Mouse (Mus musculus) kidney, embryonic 14.5 days (tissue): ENCODE data around the gene Smok3b. TPM values are rescaled to one million over a fixed set of nuclear protein-coding genes. Genes with fewer than 3 reads are reported as not detected.
A peak's percentile ranks its signal among the peaks of the same experiment; 100 is the strongest.

Source experiments
- ATAC-seq: fragments of 200-750 bp; cut with Nextera tagmentation; 2 replicates; pipeline ENCODE4 v1.8.0; 2017; ENCODE audit warnings: moderate number of reproducible peaks, mild to moderate bottlenecking, moderate TSS enrichment, moderate library complexity; ENCODE audit not compliant: low FRiP score, low TSS enrichment
- H3K27ac ChIP-seq: fragments of 300-500 bp; sonication (generic); 2 replicates; pipeline ENCODE4 v1.5.1; 2014; ENCODE audit warnings: low read depth, mild to moderate bottlenecking, low read length, moderate library complexity, mixed read lengths
- H3K27me3 ChIP-seq: fragments of 300-500 bp; sonication (generic); 2 replicates; pipeline ENCODE4 v1.6.1; 2014; ENCODE audit warnings: mild to moderate bottlenecking, low read length; ENCODE audit not compliant: control insufficient read depth, insufficient read depth
- H3K36me3 ChIP-seq: fragments of 300-500 bp; sonication (generic); 2 replicates; pipeline ENCODE4 v1.6.1; 2014; ENCODE audit warnings: low read length, mixed read lengths; ENCODE audit not compliant: control insufficient read depth, insufficient read depth
- H3K4me1 ChIP-seq: fragments of 300-500 bp; sonication (generic); 2 replicates; pipeline ENCODE4 v1.6.1; 2014; ENCODE audit warnings: low read length, mixed read lengths; ENCODE audit not compliant: control insufficient read depth, insufficient read depth
- H3K4me2 ChIP-seq: fragments of 300-500 bp; sonication (generic); replicated peaks from 2 replicates; pipeline ENCODE4 v1.6.1; 2014; ENCODE audit warnings: low read depth, mild to moderate bottlenecking, low read length
- H3K4me3 ChIP-seq: fragments of 300-500 bp; sonication (generic); 2 replicates; pipeline ENCODE4 v1.5.1; 2014; ENCODE audit warnings: mild to moderate bottlenecking, low read length
- H3K9ac ChIP-seq: fragments of 300-500 bp; sonication (generic); 2 replicates; pipeline ENCODE4 v1.6.1; 2014; ENCODE audit warnings: low read depth, mild to moderate bottlenecking, low read length, moderate library complexity
- H3K9me3 ChIP-seq: fragments of 300-500 bp; sonication (generic); 2 replicates; pipeline ENCODE4 v1.6.1; 2016; ENCODE audit warnings: low read length; ENCODE audit not compliant: control insufficient read depth
- WGBS: fragments of 180-500 bp; shearing (Covaris S2); extraction: QIAGEN DNeasy Blood & Tissue Kit; methylation state at CpG from one replicate; pipeline ENCODE4 v1.1.7; 2014; 5-methylcytosine and 5-hydroxymethylcytosine counted together
- polyA plus RNA-seq: library from polyadenylated mRNA; unstranded; fragments of >200 nt; fragmentation: Nextera tagmentation; extraction: Ambion mirVana; gene quantifications from 2 replicates; pipeline ENCODE4 v1.2.1, GENCODE M21; 2014

Smok3b gene
- polyA plus RNA-seq, 1 experiment from 2014 or later: not detected

DNA sequence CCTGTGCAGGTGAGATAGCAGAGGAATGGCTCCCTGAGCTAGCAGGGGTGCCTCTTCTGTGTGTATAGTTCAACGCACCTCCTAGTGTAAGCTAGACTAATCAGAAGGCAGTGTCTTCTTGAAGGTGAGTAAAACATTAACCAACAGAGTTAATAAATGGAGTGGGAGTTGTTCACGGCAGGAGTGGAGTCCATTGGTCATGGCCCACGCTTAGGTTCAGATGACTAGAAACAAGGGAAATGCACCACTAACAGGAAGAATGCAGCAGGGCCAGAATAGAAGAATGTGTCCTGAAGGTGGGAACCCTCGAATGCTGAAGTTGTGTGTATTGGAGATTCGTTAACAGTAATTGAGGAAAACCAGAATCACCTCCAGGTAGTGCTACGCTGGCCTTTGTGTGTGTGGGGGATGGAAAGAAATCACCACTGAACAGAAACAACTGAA is 67.9 kb downstream of the Smok3b start:
- Histone ChIP-seq H3K4me3 (no peak overlapping the region), H3K4me1 (peaks cover 21% of the 10 kb centered on the region), H3K4me2 (peak overlapping the region; percentile 30), H3K9ac (peak overlapping the region; percentile 12; the same call in 1 of the 2 replicates), H3K9me3 (no peaks in the 10 kb centered on the region), H3K36me3 (peaks cover 34% of the 10 kb centered on the region), H3K27me3 (no peaks in the 10 kb centered on the region), H3K27ac (peak overlapping the region; percentile 69)
- 62% methylated on average over 6 of the region's 6 CpGs for WGBS
- peak; percentile 38; the same call in 1 of the 2 replicates for ATAC-seq

- no peak overlapping the region for H3K4me3 ChIP-seq
- 80% methylated on average over 3 of the region's 3 CpGs for WGBS
- H3K4me2 ChIP-seq: no peak overlapping the region
- no peak overlapping the region for H3K9ac ChIP-seq
- ATAC-seq: no peak
- H3K36me3 ChIP-seq: peaks cover 46% of the 10 kb centered on the region
- 0 out of 2 replicates have a peak overlapping the region, but pooled peaks have one; percentile 6 for H3K27ac ChIP-seq
- H3K27me3 ChIP-seq: no peaks in the 10 kb centered on the region
- peaks cover 21% of the 10 kb centered on the region for H3K4me1 ChIP-seq
- no peaks in the 10 kb centered on the region for H3K9me3 ChIP-seq
These were observed 69.0 kb downstream of the Smok3b start for GRCm38 (mm10) chr5:138090271-138090670.

GRCm38 (mm10) chr5:138090737-138091136 is 69.5 kb downstream of the Smok3b start:
- no peak for ATAC-seq

DNA sequence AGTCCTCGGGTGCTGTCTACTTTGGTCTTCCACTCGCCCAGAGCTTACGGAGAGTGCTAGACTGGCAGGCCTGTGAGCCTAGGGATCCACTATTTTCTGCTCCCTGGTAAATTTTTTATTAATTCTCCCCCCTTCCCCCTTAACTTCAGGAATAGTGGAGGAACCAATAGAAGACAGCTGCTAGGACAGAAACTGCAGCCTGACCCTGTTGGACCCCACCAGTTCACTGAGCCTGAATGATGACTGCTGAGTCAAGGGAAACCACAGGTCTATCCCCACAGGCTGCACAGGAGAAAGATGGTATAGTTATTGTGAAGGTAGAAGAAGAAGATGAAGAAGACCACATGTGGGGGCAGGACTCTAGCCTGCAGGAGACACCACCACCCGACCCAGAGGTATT is 71.5 kb downstream of the Smok3b start:
- no peak for ATAC-seq
- H3K4me1 ChIP-seq: peaks cover 7% of the 10 kb centered on the region; the same call in 1 of the 2 replicates
- H3K9ac ChIP-seq: no peak overlapping the region
- H3K36me3 ChIP-seq: peaks cover 63% of the 10 kb centered on the region
- no peak overlapping the region for H3K27ac ChIP-seq
- H3K27me3 ChIP-seq: no peaks in the 10 kb centered on the region
- H3K9me3 ChIP-seq: no peaks in the 10 kb centered on the region
- no peak overlapping the region for H3K4me2 ChIP-seq
- no peak overlapping the region for H3K4me3 ChIP-seq
- 89% methylated on average over 4 of the region's 4 CpGs for WGBS

More at GRCm38 (mm10) chr5:138090737-138091136, 69.5 kb downstream of the Smok3b start:
- Histone ChIP-seq H3K9ac (no peak overlapping the region), H3K36me3 (peaks cover 49% of the 10 kb centered on the region), H3K27me3 (no peaks in the 10 kb centered on the region), H3K4me1 (peaks cover 21% of the 10 kb centered on the region), H3K9me3 (no peaks in the 10 kb centered on the region), H3K27ac (no peak overlapping the region), H3K4me3 (no peak overlapping the region), H3K4me2 (no peak overlapping the region)
- WGBS: 92% methylated on average over 5 of the region's 5 CpGs

GRCm38 (mm10) chr5:138094474-138094873 is 73.2 kb downstream of the Smok3b start:
- Histone ChIP-seq H3K9ac (no peak overlapping the region), H3K36me3 (peaks cover 69% of the 10 kb centered on the region), H3K4me2 (no peak overlapping the region), H3K27ac (no peak overlapping the region), H3K4me1 (no peaks in the 10 kb centered on the region), H3K4me3 (no peak overlapping the region), H3K9me3 (no peaks in the 10 kb centered on the region), H3K27me3 (no peaks in the 10 kb centered on the region)
- ATAC-seq: no peak
- 96% methylated on average over 6 of the region's 6 CpGs for WGBS

Other genes starting within 250 kb of the Smok3b start
- gene Ppp1r35, start 242.6 kb upstream of the Smok3b start, polyA plus RNA-seq: 41.6 and 54.8 TPM in 2 replicates
- gene Mepce, start 233.8 kb upstream of the Smok3b start, polyA plus RNA-seq: 11.8 and 16.4 TPM in 2 replicates
- gene Zcwpw1, start 233.6 kb upstream of the Smok3b start, polyA plus RNA-seq: 21.8 and 27.4 TPM in 2 replicates
- gene Pilra, start 185.1 kb upstream of the Smok3b start, polyA plus RNA-seq: 1.1 and 1.2 TPM in 2 replicates
- gene Pilrb1, start 163.3 kb upstream of the Smok3b start, polyA plus RNA-seq: 0.31 and 0.84 TPM in 2 replicates
- gene Pilrb2, start 149.6 kb upstream of the Smok3b start, polyA plus RNA-seq: 0.61 and 0.76 TPM in 2 replicates
- not detected in 2 replicates for gene Cyp3a13, start 99.8 kb upstream of the Smok3b start, polyA plus RNA-seq
- gene Gjc3, start 58.3 kb upstream of the Smok3b start, polyA plus RNA-seq: not detected in 2 replicates
- not detected in 2 replicates for gene Azgp1, start 39.9 kb upstream of the Smok3b start, polyA plus RNA-seq
- not detected in 2 replicates for gene Smok3a, start 168 bp upstream of the Smok3b start, polyA plus RNA-seq
- gene Smok3c, start 31.8 kb downstream of the Smok3b start, polyA plus RNA-seq: not detected in 2 replicates
- gene Zkscan1, start 63.7 kb downstream of the Smok3b start, polyA plus RNA-seq: 16.5 and 33.7 TPM in 2 replicates
- 52.6 and 65.1 TPM in 2 replicates for gene Zscan21, start 95.5 kb downstream of the Smok3b start, polyA plus RNA-seq
- 13.4 and 26.1 TPM in 2 replicates for gene Zfp113, start 134.3 kb downstream of the Smok3b start, polyA plus RNA-seq
- 253 and 294 TPM in 2 replicates for gene Cops6, start 139.6 kb downstream of the Smok3b start, polyA plus RNA-seq
- 18.1 and 22.6 TPM in 2 replicates for gene Ap4m1, start 150.6 kb downstream of the Smok3b start, polyA plus RNA-seq
- gene Mcm7, start 151.0 kb downstream of the Smok3b start, polyA plus RNA-seq: 176 and 241 TPM in 2 replicates
- gene Taf6, start 166.0 kb downstream of the Smok3b start, polyA plus RNA-seq: 80.9 and 109 TPM in 2 replicates
- gene Cnpy4, start 166.1 kb downstream of the Smok3b start, polyA plus RNA-seq: 57.8 and 61.5 TPM in 2 replicates
- 9.7 and 10.2 TPM in 2 replicates for gene Mblac1, start 172.9 kb downstream of the Smok3b start, polyA plus RNA-seq
- gene Nxpe5, start 204.5 kb downstream of the Smok3b start, polyA plus RNA-seq: 0.07 TPM in 1 of 2 replicates, not detected in the other
- gene Lamtor4, start 234.1 kb downstream of the Smok3b start, polyA plus RNA-seq: 47.7 and 66.4 TPM in 2 replicates
- 5.4 and 6.8 TPM in 2 replicates for gene BC037034, start 242.6 kb downstream of the Smok3b start, polyA plus RNA-seq